Mouse (Mus musculus) A20 (cell line): ENCODE measurements around the gene Acbd6.

Source experiments
- DNase-seq: peaks from one replicate; pipeline ENCODE4 v3.0.0-alpha.2; 2011; ENCODE audit warnings: low read depth, low spot score

Acbd6 gene

DNA sequence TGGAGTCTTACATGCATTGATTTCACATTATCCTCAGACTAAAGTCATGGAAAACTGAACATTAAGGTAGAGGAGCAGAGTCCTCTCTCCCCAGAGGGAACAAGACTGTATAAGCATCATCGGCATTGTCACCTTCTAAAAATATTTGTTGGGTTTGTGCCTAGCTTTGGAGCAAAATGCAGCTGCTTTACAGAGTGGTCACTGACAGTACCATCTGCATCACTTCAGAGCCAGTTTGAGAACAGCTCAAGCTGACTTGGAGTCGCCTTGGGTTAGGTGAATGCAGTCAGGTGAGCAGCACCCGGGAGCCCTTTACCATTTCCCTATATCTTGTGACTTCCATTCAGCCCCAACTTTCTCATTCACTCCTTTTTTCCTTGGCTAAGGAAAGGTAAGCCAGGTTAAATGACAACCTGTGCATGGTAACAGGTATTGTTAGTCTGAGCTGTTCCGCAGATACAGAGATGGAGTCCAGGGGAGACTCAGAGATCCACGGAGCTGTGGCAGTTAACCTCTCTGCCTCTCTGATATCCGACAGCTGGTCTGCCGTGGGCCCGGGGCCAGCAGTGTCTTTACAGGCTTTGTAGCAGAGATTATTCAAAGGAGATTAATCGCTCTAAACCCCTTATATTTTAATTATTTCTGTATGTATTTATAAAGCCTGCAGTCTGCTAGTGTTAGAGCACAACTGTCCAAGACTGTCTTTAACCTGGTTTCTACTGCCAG lies 92.4 kb downstream of the Acbd6 start:
- no peak for DNase-seq

DNA sequence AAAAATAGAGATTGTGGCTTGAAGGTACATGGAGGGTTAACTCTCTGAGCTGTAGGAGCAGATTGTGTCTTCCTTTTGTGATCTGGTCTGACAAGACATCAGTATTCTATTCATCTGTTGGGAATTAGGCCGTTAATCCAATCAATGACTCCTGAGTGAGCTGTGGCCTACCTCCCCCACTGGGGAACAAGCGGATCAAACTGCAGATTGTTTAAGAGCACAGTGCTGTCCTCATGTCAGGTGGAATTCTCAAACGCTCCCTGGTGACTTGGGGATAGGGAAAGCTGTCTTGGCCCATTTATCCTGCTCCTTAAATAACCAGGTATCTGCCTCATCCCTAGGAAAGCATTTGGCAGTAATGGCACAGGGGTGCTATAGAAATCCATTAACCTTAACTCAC lies 97.0 kb downstream of the Acbd6 start:
- DNase-seq, result no peak

DNA sequence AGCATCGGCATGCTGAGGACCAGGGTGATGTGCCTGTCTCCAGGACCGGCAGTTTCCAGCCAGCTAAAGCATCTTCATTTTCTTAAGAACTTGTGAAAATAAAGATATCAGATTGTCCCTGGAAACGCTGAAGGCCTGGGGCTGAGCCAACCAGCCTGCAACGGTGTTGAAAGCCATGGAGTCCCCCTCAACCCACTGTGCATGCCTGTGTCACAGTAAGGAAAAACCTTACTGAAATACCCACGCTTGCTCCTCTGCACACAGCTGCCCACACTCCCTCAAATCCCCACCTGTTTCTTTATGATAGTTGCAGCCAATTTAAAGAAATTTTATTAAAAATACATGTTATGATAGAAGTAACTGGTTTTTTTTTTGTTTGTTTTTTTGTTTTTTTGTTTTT lies 98.4 kb downstream of the Acbd6 start:
- DNase-seq, result no peak

DNA sequence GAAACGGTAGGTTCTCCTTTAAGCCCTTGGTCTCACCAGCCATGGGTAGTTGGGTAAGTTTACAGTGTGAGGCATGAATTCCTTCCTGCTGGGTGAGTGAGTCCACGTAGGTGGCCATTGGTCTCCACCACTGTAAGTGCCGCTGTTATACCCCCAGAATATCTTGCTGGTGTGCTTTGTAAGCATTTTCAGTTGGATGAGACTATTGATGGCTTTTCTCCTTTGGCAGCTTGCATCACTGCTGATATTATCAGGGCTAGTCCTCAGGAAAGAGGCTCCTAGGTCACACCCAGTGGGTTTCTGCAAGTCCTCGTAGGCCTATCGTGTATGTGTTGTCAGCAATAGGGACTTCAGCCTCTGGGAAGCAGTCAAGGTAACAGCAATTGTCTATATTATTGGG lies 106.1 kb downstream of the Acbd6 start:
- no peak for DNase-seq

DNA sequence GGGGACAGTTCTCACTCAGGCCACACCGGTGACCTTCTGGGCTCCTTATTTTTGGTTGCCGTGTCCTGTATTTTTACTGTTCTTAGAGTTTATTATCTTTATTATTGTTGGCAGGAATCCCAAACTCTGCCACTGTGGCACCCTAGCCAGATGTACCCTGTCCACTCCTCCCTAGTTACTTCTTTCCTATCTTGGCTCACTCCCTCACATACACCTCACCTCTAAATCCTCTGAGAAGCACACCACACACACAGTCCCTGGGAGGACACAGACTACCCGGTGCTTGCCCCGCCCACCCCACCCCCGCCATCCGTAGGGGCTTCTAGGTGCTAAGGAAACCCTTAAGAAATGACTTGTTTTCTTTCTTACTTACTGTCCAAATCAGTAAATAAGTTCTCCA lies 117.7 kb downstream of the Acbd6 start:
- no peak for DNase-seq

DNA sequence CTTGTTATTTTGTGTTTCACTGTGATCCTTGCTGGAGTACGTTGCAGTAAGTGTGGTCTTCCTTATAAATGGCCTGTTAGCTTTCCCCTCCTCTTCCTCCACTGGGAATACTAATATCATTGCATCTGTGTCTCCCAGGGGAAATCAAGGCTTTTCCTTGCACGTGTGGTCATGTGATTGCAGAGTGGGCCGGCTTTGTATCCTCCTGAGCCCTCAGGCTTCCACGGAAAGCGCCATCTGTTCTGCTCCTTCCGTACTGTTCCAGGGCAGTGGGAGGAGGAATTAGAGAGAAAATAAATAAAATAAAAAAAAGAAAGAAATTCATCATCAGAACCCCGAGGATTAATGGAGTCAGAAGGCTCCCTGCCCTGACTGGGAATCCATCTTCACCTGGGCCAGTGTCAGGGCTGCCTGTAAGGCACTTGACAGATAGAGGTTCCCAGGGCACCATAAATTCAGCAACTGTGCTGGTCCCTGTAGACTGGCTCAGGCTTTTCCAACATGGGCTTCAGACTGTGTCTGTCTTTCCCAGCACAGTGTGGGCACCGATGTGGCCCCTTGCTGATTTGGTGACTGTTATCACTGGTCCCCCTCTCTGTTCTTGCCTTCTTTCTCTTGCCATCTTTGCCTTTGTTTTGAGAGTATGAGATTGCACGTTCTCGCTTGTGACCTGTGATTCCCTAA lies 123.3 kb downstream of the Acbd6 start:
- DNase-seq, result no peak

DNA sequence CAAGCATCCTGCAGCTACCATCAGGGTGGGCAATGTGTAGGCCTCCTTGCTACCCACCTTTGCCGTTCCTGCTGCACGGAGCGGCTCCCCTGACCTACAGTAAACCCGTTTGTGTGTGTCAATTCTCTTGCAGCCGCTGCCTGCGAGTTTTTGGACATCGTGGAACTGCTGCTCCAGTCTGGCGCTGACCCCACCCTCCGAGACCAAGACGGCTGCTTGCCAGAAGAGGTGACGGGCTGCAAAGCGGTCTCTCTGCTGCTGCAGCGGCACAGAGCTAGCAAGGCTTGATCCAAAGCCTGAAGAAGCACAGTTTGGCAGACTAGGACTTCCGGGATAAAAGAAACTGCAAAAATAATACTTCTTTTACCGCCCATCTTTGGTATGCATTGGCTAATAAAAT lies 128.9 kb downstream of the Acbd6 start:
- DNase-seq, result no peak

DNA sequence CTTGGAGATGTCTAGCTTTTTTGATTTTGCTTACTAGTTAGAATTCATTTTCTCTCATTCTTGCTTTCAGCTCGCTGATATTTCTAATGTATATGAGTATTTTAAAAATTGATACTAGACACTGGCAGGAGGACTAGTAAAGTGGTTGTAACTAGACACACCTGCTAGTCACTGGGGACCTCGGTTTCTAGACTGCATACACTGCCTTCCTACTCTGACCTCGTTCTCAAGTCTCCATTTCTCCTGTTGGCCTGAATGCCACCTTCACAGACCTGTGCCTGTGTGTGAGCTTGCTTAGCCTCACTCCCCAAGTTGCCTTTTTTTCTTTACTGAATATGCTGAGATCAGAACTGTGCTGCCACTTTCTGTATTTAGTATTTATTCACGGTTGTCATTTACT lies 131.2 kb downstream of the Acbd6 start:
- DNase-seq, result no peak

DNA sequence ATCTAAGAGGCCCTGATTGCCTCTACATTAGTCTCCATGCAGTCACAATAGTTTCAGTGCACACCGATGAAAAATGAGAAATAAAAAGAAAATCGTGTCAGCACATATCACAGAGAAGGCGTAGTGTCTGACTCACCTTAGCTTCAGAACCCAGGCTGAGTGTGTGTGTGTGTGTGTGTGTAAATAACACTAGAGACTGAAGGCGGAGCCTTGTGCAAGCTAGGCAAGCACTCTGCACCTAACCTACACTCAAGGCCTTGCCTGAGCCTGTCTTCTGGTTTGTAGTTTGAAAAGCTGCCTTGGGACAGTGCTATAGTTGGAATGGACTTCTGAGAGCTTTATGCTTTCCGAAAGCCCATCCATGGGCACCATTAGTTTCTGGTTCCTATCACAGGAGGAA lies 131.6 kb downstream of the Acbd6 start:
- no peak for DNase-seq

DNA sequence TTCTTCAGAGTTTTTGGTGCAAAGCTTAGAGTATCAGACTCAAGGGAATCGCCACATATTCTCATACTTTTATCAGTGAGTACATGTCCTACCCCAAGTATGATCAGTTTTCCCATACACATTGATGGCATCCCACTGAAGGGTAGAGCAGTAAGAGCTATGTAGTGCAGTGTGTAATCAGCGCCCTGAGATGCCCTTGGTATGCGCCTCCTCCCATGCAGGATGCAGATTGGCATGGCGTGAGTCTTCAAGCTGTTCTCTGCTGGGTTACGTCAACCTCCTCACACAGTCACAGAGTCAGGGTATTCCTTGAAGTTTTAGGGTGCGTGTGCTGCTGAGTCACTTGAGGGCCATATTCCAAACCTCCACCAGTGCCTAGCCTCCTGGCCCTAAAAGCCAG lies 134.3 kb downstream of the Acbd6 start:
- no peak for DNase-seq

DNA sequence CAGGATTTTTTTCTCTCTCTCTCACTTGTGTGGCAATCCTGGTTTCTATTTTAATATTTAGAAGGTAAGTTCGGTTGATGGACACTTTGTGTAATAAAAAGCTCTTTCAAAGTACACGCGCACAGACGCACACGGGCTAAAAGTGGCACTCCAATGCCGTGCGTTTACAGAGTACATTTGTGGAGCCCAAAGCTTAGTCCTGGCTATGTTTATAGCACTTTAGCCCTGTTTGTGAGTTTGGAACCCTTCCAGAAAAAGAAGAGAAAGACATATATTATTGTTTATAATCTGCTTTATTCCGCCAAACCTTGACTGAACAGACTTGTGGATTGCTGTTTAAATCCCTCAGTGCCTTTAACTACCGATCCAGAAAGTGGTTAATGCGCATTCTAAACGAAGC lies 135.1 kb downstream of the Acbd6 start:
- DNase-seq, result no peak

DNA sequence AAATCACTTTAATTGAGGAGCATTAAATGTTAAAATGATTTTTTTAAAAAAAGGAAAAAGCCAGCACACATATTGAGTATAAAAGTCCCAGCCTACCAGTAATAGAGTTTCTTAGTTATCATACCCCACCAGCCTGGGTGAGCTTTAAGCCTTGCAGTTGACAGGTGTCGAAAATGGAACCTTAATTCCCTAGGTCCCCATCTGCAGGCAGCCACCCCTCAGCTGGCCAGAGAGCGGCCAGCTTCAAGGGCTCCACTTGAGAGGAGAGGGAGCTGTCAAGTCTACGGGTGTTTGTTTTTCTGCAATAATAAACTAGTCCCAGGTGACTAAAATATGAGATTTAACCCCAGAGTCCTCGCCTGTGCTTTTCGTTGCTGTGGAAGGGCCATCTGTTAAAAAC lies 135.5 kb downstream of the Acbd6 start:
- DNase-seq, result no peak

DNA sequence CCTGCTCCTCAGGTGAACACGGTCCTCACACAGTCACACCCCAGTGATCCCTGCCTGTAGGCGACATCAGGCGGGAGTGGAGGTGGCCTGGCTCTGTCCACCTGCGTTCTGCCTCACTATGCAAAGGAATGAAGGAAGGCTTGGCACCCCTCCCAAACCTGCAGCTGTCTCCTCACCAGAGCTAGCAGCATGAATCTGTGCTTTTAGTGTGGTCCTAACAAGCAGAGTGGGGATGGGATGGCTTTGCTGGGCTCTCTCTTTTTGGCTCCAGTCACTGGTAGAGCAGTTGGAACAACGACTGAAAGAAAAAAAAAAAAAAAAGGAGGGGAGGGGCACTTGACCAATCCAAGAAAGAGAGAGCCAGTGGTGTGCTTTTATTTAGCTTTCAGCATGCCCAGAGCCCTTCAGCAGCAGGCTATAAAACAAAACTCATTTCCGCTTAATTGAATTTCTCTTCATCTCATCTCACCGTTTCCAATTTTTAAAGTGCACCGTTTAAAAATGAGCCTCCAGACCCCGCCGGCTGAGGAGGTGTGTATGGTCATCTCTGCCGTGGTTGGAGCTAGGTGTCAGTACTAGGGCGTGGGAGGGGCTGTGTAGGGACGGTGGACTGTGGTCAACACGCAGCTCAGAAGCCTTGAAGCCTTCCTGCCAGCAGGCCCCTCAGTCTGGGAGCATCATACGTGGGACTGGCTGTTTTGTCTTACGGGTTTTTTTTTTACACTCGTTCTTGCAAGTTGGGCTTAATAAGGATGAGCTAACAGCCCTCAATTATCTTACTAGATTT lies 140.6 kb downstream of the Acbd6 start:
- DNase-seq, result no peak

DNA sequence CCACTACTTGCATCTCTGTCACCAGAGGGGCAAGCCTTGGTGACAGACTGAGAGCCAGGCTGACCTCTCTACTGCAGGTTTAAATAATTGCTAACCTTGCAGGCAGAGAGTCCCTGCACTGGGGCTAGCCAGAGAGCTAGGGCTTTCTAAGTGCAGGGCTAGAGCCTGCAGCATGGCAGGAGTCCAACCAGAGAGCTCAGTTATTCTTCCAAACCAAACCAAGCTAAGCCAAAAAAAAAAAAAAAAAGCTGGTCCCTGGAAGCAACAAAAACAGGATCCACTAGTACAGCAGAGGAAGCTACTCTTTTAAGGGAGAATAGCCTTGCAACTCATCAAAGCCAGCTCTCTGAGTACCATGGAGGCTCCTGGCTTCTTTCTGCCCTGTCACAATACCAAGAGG lies 143.0 kb downstream of the Acbd6 start:
- no peak for DNase-seq

DNA sequence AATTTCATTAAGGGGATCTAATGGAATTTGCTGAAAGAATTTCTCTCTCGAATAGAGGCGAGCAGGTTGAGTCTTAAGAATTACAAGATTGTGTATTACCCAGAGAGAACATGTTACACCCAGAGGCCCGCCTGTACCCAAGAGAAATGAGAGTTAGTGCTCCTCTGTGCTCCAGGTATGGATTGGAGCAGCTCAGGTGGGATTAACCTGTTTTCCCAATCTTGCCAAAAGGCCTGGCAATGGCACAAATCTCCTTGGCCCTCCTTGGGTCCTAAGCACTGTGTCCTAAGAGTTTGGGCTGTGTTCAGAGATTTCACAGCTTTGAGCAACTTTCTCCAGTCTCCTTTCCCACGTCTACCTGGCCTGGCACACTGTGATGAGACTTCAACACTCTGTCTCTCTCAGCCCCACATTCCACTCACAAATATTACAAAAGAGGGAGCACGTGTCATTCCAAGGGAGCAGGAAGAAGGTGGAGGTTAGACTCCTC lies 145.3 kb downstream of the Acbd6 start:
- DNase-seq, result no peak

DNA sequence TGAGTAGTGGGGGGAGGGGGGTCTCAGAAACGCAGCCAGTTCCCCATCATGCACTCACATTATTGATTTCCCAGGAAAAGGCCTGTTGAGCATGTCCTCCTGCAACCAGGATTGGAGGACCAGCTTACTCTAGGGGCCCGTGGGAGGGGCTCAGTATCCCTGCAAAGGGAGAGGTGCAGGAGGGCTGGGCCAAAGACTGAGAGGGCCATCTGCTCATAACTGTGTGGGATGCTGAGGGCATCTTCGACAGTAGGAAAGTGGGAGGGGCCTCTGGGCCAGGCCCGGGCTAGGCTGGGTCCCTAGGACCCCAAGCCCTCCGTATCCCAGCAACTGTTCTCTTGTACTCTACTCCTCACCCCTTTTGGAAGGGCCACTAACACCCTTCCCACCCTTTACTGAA lies 146.3 kb downstream of the Acbd6 start:
- DNase-seq, result no peak

DNA sequence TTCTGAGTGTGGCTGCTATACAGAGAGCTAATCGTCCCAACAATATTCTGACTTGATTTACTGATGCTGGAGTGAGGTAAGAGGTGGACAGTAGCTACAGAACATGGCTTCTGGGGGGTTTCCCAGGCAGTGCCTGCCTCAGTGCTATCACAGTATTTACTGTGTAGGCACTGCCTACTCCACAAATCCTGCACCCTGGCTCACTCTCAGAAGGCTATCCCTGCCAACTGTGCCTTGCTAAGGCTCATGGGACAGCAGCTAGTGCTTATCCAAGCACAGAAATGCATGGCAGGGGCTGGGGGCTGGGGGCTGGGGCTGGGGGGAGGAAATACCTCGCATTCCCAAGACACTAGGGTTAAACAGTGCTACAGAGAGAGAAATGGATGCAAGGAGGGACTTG lies 155.4 kb downstream of the Acbd6 start:
- no peak for DNase-seq

DNA sequence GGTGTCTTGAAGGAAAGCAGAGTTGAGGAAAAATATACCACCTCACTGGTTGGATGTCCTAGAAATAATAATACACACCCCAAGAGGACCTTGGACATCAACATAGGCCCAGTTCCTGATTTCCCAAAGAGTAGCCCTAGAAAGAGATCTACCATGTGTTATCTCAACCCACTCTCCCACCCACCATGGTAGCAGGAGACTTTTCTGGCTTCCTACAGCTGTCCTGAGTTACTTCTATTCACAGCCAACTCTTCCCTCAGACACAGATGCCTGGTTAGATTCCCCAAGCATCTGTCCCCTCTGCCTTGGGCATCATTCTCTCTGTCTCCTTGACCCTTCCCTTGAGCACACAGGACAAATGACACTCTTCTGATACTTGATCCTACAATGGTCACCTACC lies 157.4 kb downstream of the Acbd6 start:
- DNase-seq, result no peak

DNA sequence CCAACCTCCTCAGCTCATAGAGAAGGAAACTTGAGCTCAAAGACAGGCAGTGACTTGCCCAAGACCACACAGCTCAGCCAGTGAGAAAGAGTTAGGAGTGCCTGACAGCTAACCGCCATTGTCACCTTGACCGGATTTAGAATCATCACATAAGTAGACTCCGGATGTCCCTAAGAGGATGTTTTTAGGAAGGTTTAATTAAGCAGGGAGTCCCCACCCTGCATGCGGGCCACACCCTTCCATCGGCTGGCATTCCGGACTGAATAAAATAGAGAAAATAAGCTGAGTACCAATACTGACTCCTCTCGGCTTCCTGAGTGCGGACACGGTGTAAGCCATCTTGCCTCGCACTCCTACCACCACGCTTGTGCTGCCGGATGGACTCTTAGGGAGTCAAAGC lies 159.4 kb downstream of the Acbd6 start:
- DNase-seq, result no peak

DNA sequence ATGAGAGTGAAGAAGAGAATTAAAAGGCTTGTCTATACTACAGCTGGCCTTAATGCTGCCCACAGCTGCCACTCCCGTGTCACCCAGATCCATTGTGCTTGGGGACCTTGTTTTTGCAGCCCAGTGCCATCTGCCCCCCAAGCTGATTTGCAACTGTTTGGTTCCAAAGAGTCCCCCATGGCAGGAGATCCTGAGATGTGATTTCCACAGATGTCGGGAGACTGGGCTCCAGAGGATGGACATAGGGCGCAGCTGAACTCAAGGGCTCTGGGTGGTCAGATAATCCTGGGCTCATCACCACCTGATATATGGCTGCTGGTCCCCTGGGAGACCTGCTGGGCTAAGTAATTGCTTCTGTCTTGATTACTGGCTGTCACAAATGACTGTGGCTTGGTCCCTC lies 160.9 kb downstream of the Acbd6 start:
- no peak for DNase-seq

DNA sequence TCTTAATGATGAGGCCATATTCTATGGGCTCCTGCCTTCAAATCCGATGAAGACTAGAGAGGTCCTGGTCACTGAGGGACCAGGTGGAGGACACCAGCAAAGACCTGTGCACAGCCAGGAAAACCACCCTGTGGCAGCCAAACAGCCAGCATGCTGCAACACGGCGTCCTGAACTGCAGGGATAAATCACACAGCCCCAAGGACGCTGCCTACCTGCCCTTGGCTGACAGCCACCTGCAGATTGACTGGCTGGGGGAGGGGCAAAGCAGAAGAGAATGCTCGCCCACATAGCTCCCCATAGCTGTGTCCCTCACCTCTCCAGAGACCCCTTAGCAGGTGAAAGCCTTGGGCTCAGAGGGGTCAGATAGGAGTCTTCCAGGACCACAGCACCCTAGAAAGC lies 162.1 kb downstream of the Acbd6 start:
- DNase-seq, result no peak

DNA sequence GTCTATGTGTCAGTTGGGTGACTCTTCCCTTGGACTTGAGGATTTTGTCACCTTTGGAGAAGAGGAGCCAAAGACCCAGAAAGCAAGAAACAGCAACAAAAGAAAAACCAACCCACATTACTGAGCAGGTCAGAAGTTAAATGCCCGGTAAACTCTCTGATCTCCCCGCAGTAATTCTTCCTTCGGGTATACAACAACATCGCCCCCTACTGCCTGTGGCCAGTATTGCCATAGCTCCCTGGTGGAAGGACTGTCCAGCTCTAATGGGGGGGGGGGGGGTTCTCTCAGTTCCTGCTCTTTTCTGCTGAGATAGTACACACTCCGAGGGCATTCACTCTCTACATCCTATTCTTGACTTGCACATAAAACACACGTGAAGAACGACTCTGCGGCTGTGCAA lies 163.5 kb downstream of the Acbd6 start:
- DNase-seq, result peak; percentile 75

DNA sequence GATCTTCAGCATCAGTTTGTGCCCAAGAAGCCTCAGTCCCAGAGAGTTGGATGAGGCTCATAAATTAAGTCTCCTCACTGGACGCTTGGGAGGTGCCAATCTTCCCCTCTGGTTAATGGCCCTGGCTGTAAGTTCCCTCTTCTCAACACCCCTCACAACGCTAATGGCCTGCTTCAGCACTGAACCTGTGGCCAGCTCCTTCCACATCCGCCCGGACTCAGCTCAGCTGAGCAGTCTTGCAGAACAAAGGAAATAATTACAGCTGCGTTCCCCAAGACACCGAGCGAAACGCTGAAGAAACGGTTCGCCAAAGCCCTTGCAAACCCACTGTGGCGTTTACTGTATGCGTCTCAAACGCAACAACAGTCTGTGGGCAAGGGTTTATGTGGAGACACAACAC lies 164.3 kb downstream of the Acbd6 start:
- DNase-seq, result peak; percentile 59
